Mouse (Mus musculus) limb, embryonic 14.5 days (tissue): ENCODE measurements around the gene Pacs1. TPM values are rescaled to one million over a fixed set of nuclear protein-coding genes. Genes with fewer than 3 reads are reported as not detected.
"Not testable (repeated sequence)": the region's sequence is repeated elsewhere in the genome, so short reads cannot be mapped to it uniquely, and the experiment has no call there.

Experiments used
- ATAC-seq: fragments of 200-750 bp; cut with Nextera tagmentation; 2 replicates; pipeline ENCODE4 v1.8.0; 2017; ENCODE audit warnings: low read depth, moderate number of reproducible peaks, moderate TSS enrichment; ENCODE audit not compliant: low FRiP score
- DNase-seq: peaks from one replicate; pipeline ENCODE4 v3.0.0-alpha.2; 2015; ENCODE audit warnings: low spot score
- H3K27ac ChIP-seq: fragments of 300-500 bp; sonication (generic); replicated peaks from 2 replicates; pipeline ENCODE4 v1.5.1; 2014; ENCODE audit warnings: low read depth, mild to moderate bottlenecking, low read length, moderate library complexity, mixed read lengths
- H3K27me3 ChIP-seq: fragments of 300-500 bp; sonication (generic); 2 replicates; pipeline ENCODE4 v1.6.1; 2014; ENCODE audit warnings: low read length, mixed read lengths; ENCODE audit not compliant: control insufficient read depth, insufficient read depth
- H3K36me3 ChIP-seq: fragments of 300-500 bp; sonication (generic); 2 replicates; pipeline ENCODE4 v1.6.1; 2014; ENCODE audit warnings: mild to moderate bottlenecking, low read length, moderate library complexity, mixed read lengths; ENCODE audit not compliant: control insufficient read depth, insufficient read depth
- H3K4me1 ChIP-seq: fragments of 300-500 bp; sonication (generic); 2 replicates; pipeline ENCODE4 v1.6.1; 2014; ENCODE audit warnings: antibody characterized with exemption, low read length, mixed read lengths; ENCODE audit not compliant: control insufficient read depth, insufficient read depth
- H3K4me2 ChIP-seq: fragments of 300-500 bp; sonication (generic); replicated peaks from 2 replicates; pipeline ENCODE4 v1.6.1; 2014; ENCODE audit warnings: low read depth, mild to moderate bottlenecking, low read length, moderate library complexity; ENCODE audit not compliant: severe bottlenecking
- H3K4me3 ChIP-seq: fragments of 300-500 bp; sonication (generic); replicated peaks from 2 replicates; pipeline ENCODE4 v1.5.1; 2014; ENCODE audit warnings: low read length
- H3K9ac ChIP-seq: fragments of 300-500 bp; sonication (generic); 2 replicates; pipeline ENCODE4 v1.6.1; 2014; ENCODE audit warnings: mild to moderate bottlenecking, low read depth, low read length, moderate library complexity; ENCODE audit not compliant: severe bottlenecking
- H3K9me3 ChIP-seq: fragments of 300-500 bp; sonication (generic); 2 replicates; pipeline ENCODE4 v1.6.1; 2016; ENCODE audit warnings: low read length; ENCODE audit not compliant: control insufficient read depth
- POLR2A ChIP-seq: fragments of 200-500 bp; IDR thresholded peaks from 2 replicates; pipeline ENCODE4 v1.8.0; 2012; ENCODE audit warnings: inconsistent platforms, mild to moderate bottlenecking, moderate library complexity, borderline replicate concordance; ENCODE audit not compliant: insufficient read depth, insufficient read length; ENCODE audit errors: extremely low read depth
- WGBS: fragments of 180-500 bp; shearing (Covaris S2); extraction: QIAGEN DNeasy Blood & Tissue Kit; methylation state at CpG from one replicate; pipeline ENCODE4 v1.1.7; 2014; 5-methylcytosine and 5-hydroxymethylcytosine counted together
- polyA plus RNA-seq, 2 experiments: library from polyadenylated mRNA; depleted of rRNA in 1 of 2; stranded (reverse) in 1 of 2; unstranded in 1 of 2; fragments of >200 nt; fragmentation: Nextera tagmentation in 1 of 2; extraction: Ambion mirVana in 1 of 2; gene quantifications; 2 replicates each; pipeline versions ENCODE4 v1.2.1 to v1.2.3; 2012 to 2014

Pacs1 gene
- polyA plus RNA-seq, 2 experiments: 30.7 to 42.0 TPM

DNA sequence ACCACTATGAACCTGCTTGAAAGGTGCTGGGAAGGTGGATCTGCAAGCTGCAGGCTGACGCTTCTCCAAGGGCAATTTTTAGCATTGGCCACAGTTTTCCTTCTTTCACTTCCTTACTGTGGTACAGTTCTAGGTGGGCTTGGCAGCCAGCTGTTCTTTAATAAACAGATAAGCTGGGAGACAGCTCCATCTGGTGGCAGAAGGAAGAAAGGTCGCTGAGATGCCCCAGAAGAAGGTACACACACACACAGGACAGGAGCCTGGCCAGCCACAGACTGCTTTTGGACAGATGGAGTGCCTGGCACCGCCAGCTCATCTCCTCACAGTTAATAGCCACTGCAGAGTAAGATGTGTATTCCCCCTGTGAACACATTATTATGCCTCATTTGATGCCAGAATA is 121.6 kb downstream of the Pacs1 start:
- Histone ChIP-seq H3K9me3 (no peaks in the 10 kb centered on the region), H3K27me3 (no peaks in the 10 kb centered on the region), H3K9ac (no peak overlapping the region), H3K27ac (no peak overlapping the region), H3K4me1 (no peaks in the 10 kb centered on the region), H3K4me3 (no peak overlapping the region), H3K36me3 (peaks cover 62% of the 10 kb centered on the region), H3K4me2 (no peak overlapping the region)
- ATAC-seq: no peak
- peak; percentile 56 for DNase-seq
- no peak for TF ChIP-seq POLR2A
- WGBS: 52% methylated on average over 3 of the region's 3 CpGs

GRCm38 (mm10) chr19:5150358-5150757 is 122.6 kb downstream of the Pacs1 start:
- WGBS: 95% methylated on average over 6 of the region's 6 CpGs
- TF ChIP-seq POLR2A: no peak
- Histone ChIP-seq H3K9ac (no peak overlapping the region), H3K27me3 (no peaks in the 10 kb centered on the region), H3K36me3 (peaks cover 62% of the 10 kb centered on the region), H3K4me1 (no peaks in the 10 kb centered on the region), H3K9me3 (no peaks in the 10 kb centered on the region), H3K4me2 (no peak overlapping the region), H3K4me3 (no peak overlapping the region), H3K27ac (no peak overlapping the region)
- ATAC-seq: no peak
- DNase-seq: no peak

DNA sequence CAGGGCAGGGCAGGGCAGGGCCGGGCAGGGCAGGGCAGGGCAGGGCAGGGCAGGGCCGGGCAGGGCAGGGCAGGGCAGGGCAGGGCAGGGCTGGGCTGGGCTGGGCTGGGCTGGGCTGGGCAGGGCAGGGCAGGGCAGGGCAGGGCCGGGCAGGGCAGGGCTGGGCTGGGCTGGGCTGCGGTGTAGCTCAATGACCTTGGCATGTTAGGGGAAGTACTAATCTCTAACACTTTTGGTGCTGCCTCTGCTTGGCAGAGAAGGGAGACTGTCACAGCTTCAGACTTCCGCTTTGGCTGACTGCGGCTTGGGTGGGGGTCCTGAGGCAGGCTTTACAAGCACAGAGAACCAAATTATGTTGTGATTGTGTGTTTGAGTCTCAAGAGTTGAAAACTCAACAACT is 123.9 kb downstream of the Pacs1 start:
- WGBS: 98% methylated on average over 3 of the region's 6 CpGs

DNA sequence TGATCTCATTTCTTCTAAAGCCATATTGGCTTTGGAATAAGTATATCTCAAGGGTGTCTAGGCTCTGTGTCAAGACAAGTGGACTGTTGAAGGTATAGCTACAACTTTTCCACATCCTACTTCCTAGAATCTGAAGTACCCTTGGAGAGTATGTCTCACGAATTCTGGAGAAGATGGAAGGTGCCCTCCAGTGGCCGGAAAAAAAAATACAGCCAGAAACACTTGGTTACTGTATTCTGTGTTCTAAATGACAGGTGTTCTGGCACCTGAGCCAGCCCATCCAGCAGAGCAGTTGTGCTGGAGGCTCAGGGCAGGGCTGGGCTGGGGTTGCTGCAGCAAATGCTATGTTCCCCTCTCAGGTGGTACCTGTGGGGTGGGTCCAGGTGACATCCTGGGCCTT is 133.3 kb downstream of the Pacs1 start:
- Histone ChIP-seq H3K9ac (no peak overlapping the region), H3K27me3 (no peaks in the 10 kb centered on the region), H3K4me3 (no peak overlapping the region), H3K4me1 (no peaks in the 10 kb centered on the region), H3K27ac (no peak overlapping the region), H3K36me3 (peaks cover 78% of the 10 kb centered on the region), H3K4me2 (no peak overlapping the region), H3K9me3 (no peaks in the 10 kb centered on the region)
- ATAC-seq: peak; percentile 34; the same call in 1 of the 2 replicates
- 8% methylated on average over 2 of the region's 2 CpGs for WGBS
- no peak for TF ChIP-seq POLR2A
- DNase-seq: peak; percentile 75

More for the DNA sequence above, 123.9 kb downstream of the Pacs1 start:
- not testable (repeated sequence) for DNase-seq, H3K27ac ChIP-seq, H3K9ac ChIP-seq, H3K27me3 ChIP-seq, ATAC-seq, H3K4me2 ChIP-seq, H3K4me3 ChIP-seq, H3K9me3 ChIP-seq, H3K4me1 ChIP-seq
- H3K36me3 ChIP-seq: peaks cover 64% of the 10 kb centered on the region

- H3K9ac ChIP-seq: no peak overlapping the region
- peaks cover 34% of the 10 kb centered on the region for H3K36me3 ChIP-seq
- no peaks in the 10 kb centered on the region for H3K27me3 ChIP-seq
- DNase-seq (no peak), ATAC-seq (no peak)
- no peak overlapping the region for H3K27ac ChIP-seq
- TF ChIP-seq POLR2A: no peak
- no peak overlapping the region for H3K4me3 ChIP-seq
- no peak overlapping the region for H3K4me2 ChIP-seq
- 84% methylated on average over 4 of the region's 4 CpGs for WGBS
- no peaks in the 10 kb centered on the region for H3K4me1 ChIP-seq
- H3K9me3 ChIP-seq: no peaks in the 10 kb centered on the region
Measured at GRCm38 (mm10) chr19:5131237-5131636, 141.7 kb downstream of the Pacs1 start.

- WGBS: 52% methylated on average over 1 of the region's 1 CpGs
Measured at GRCm38 (mm10) chr19:5129770-5130169, 143.1 kb downstream of the Pacs1 start.

More at GRCm38 (mm10) chr19:5129770-5130169, 143.1 kb downstream of the Pacs1 start:
- H3K27ac ChIP-seq: no peak overlapping the region
- H3K9ac ChIP-seq: no peak overlapping the region
- peaks cover 20% of the 10 kb centered on the region for H3K36me3 ChIP-seq
- H3K9me3 ChIP-seq: no peaks in the 10 kb centered on the region
- H3K4me1 ChIP-seq: no peaks in the 10 kb centered on the region
- DNase-seq (no peak), ATAC-seq (no peak)
- no peak overlapping the region for H3K4me2 ChIP-seq
- no peak overlapping the region for H3K4me3 ChIP-seq
- TF ChIP-seq POLR2A: no peak
- H3K27me3 ChIP-seq: no peaks in the 10 kb centered on the region
